Mouse (Mus musculus): ENCODE results near the gene Ndnf. TPM values are rescaled to one million over a fixed set of nuclear protein-coding genes. Genes with fewer than 3 reads are reported as not detected.

The Ndnf gene
- polyA plus RNA-seq, 1 experiment from 2014 or later: 1.5 TPM

GRCm38 (mm10) chr6:65728261-65728660 lies 56.9 kb downstream of the Ndnf start:
- WGBS: 79% methylated on average over 3 of the region's 3 CpGs
- no peak overlapping the region for H3K4me3 ChIP-seq (ENCODE audit: low read length)
- no peak for ATAC-seq
- H3K9me3 ChIP-seq (ENCODE audit: control insufficient read depth, low read length): no peaks in the 10 kb centered on the region
- no peaks in the 10 kb centered on the region for H3K4me1 ChIP-seq (ENCODE audit: control insufficient read depth, insufficient read depth, low read length)
- H3K4me2 ChIP-seq (ENCODE audit: low read depth, low read length): no peak overlapping the region
- H3K27me3 ChIP-seq (replicated peaks; ENCODE audit: control insufficient read depth, insufficient read depth, low read length): no peaks in the 10 kb centered on the region
- no peak overlapping the region for H3K9ac ChIP-seq (ENCODE audit: low read depth, low read length)
- H3K27ac ChIP-seq (ENCODE audit: low read length): no peak overlapping the region
- no peaks in the 10 kb centered on the region for H3K36me3 ChIP-seq (ENCODE audit: control insufficient read depth, insufficient read depth, low read length)

GRCm38 (mm10) chr6:65739442-65739841 lies 68.1 kb downstream of the Ndnf start:
- no peaks in the 10 kb centered on the region for H3K4me1 ChIP-seq (ENCODE audit: control insufficient read depth, insufficient read depth, low read length)
- H3K9me3 ChIP-seq (ENCODE audit: control insufficient read depth, low read length): no peaks in the 10 kb centered on the region
- ATAC-seq: peak; percentile 53; the same call in 1 of the 2 replicates
- H3K27me3 ChIP-seq (replicated peaks; ENCODE audit: control insufficient read depth, insufficient read depth, low read length): no peaks in the 10 kb centered on the region
- H3K36me3 ChIP-seq (ENCODE audit: control insufficient read depth, insufficient read depth, low read length): no peaks in the 10 kb centered on the region
- H3K4me2 ChIP-seq (ENCODE audit: low read depth, low read length): no peak overlapping the region
- no peak overlapping the region for H3K27ac ChIP-seq (ENCODE audit: low read length)
- no peak overlapping the region for H3K9ac ChIP-seq (ENCODE audit: low read depth, low read length)
- no peak overlapping the region for H3K4me3 ChIP-seq (ENCODE audit: low read length)
- WGBS: 49% methylated on average over 7 of the region's 8 CpGs

GRCm38 (mm10) chr6:65743144-65743870 lies 71.9 kb downstream of the Ndnf start:
- no peaks in the 10 kb centered on the region for H3K4me1 ChIP-seq (ENCODE audit: control insufficient read depth, insufficient read depth, low read length)
- H3K9me3 ChIP-seq (ENCODE audit: control insufficient read depth, low read length): peaks cover 3% of the 10 kb centered on the region; the same call in 1 of the 2 replicates
- H3K4me3 ChIP-seq (ENCODE audit: low read length): no peak overlapping the region
- 68% methylated on average over 1 of the region's 1 CpGs for WGBS
- H3K27ac ChIP-seq (ENCODE audit: low read length): no peak overlapping the region
- no peaks in the 10 kb centered on the region for H3K27me3 ChIP-seq (replicated peaks; ENCODE audit: control insufficient read depth, insufficient read depth, low read length)
- no peak overlapping the region for H3K4me2 ChIP-seq (ENCODE audit: low read depth, low read length)
- ATAC-seq: no peak
- no peak overlapping the region for H3K9ac ChIP-seq (ENCODE audit: low read depth, low read length)
- H3K36me3 ChIP-seq (ENCODE audit: control insufficient read depth, insufficient read depth, low read length): no peaks in the 10 kb centered on the region

- H3K4me1 ChIP-seq (ENCODE audit: control insufficient read depth, insufficient read depth, low read length): no peaks in the 10 kb centered on the region
- peaks cover 3% of the 10 kb centered on the region; the same call in 1 of the 2 replicates for H3K9me3 ChIP-seq (ENCODE audit: control insufficient read depth, low read length)
- H3K27me3 ChIP-seq (replicated peaks; ENCODE audit: control insufficient read depth, insufficient read depth, low read length): no peaks in the 10 kb centered on the region
- H3K4me3 ChIP-seq (ENCODE audit: low read length): no peak overlapping the region
- no peak overlapping the region for H3K4me2 ChIP-seq (ENCODE audit: low read depth, low read length)
- no peak overlapping the region for H3K9ac ChIP-seq (ENCODE audit: low read depth, low read length)
- no peaks in the 10 kb centered on the region for H3K36me3 ChIP-seq (ENCODE audit: control insufficient read depth, insufficient read depth, low read length)
- ATAC-seq: no peak
- no peak overlapping the region for H3K27ac ChIP-seq (ENCODE audit: low read length)
Measured at GRCm38 (mm10) chr6:65743871-65744202, 72.4 kb downstream of the Ndnf start.

GRCm38 (mm10) chr6:65758214-65758613 lies 86.8 kb downstream of the Ndnf start:
- Histone ChIP-seq H3K27me3 (replicated peaks; ENCODE audit: control insufficient read depth, insufficient read depth, low read length) (no peaks in the 10 kb centered on the region), H3K27ac (ENCODE audit: low read length) (no peak overlapping the region), H3K4me3 (ENCODE audit: low read length) (no peak overlapping the region), H3K4me2 (ENCODE audit: low read depth, low read length) (no peak overlapping the region), H3K4me1 (ENCODE audit: control insufficient read depth, insufficient read depth, low read length) (no peaks in the 10 kb centered on the region), H3K9ac (ENCODE audit: low read depth, low read length) (no peak overlapping the region), H3K36me3 (ENCODE audit: control insufficient read depth, insufficient read depth, low read length) (no peaks in the 10 kb centered on the region), H3K9me3 (ENCODE audit: control insufficient read depth, low read length) (no peaks in the 10 kb centered on the region)
- ATAC-seq: no peak
- 71% methylated on average over 7 of the region's 7 CpGs for WGBS

GRCm38 (mm10) chr6:65759174-65759573 lies 87.8 kb downstream of the Ndnf start:
- no peaks in the 10 kb centered on the region for H3K4me1 ChIP-seq (ENCODE audit: control insufficient read depth, insufficient read depth, low read length)
- no peak overlapping the region for H3K4me2 ChIP-seq (ENCODE audit: low read depth, low read length)
- no peaks in the 10 kb centered on the region for H3K36me3 ChIP-seq (ENCODE audit: control insufficient read depth, insufficient read depth, low read length)
- H3K9me3 ChIP-seq (ENCODE audit: control insufficient read depth, low read length): no peaks in the 10 kb centered on the region
- ATAC-seq: no peak
- H3K27ac ChIP-seq (ENCODE audit: low read length): no peak overlapping the region
- no peak overlapping the region for H3K9ac ChIP-seq (ENCODE audit: low read depth, low read length)
- H3K4me3 ChIP-seq (ENCODE audit: low read length): no peak overlapping the region
- 83% methylated on average over 5 of the region's 5 CpGs for WGBS
- no peaks in the 10 kb centered on the region for H3K27me3 ChIP-seq (replicated peaks; ENCODE audit: control insufficient read depth, insufficient read depth, low read length)

GRCm38 (mm10) chr6:65760073-65760472 lies 88.7 kb downstream of the Ndnf start:
- Histone ChIP-seq H3K27ac (ENCODE audit: low read length) (no peak overlapping the region), H3K9me3 (ENCODE audit: control insufficient read depth, low read length) (no peaks in the 10 kb centered on the region), H3K4me1 (ENCODE audit: control insufficient read depth, insufficient read depth, low read length) (peaks cover 1% of the 10 kb centered on the region; the same call in 1 of the 2 replicates), H3K4me2 (ENCODE audit: low read depth, low read length) (no peak overlapping the region), H3K27me3 (replicated peaks; ENCODE audit: control insufficient read depth, insufficient read depth, low read length) (no peaks in the 10 kb centered on the region), H3K4me3 (ENCODE audit: low read length) (no peak overlapping the region), H3K9ac (ENCODE audit: low read depth, low read length) (no peak overlapping the region), H3K36me3 (ENCODE audit: control insufficient read depth, insufficient read depth, low read length) (no peaks in the 10 kb centered on the region)
- 85% methylated on average over 3 of the region's 3 CpGs for WGBS
- no peak for ATAC-seq

Other genes with a start within 250 kb of the Ndnf start
- gene Tnip3, start 146.3 kb upstream of the Ndnf start, polyA plus RNA-seq (2015; fragmentation: Nextera tagmentation; extraction: Ambion mirVana): 0.15 and 0.24 TPM in 2 replicates
- 9.1 and 9.2 TPM in 2 replicates for gene Prdm5, start 107.4 kb downstream of the Ndnf start, polyA plus RNA-seq (2015; fragmentation: Nextera tagmentation; extraction: Ambion mirVana)